10 mouse cellular contexts compared by ENCODE assay signal in the genomic region with DNA sequence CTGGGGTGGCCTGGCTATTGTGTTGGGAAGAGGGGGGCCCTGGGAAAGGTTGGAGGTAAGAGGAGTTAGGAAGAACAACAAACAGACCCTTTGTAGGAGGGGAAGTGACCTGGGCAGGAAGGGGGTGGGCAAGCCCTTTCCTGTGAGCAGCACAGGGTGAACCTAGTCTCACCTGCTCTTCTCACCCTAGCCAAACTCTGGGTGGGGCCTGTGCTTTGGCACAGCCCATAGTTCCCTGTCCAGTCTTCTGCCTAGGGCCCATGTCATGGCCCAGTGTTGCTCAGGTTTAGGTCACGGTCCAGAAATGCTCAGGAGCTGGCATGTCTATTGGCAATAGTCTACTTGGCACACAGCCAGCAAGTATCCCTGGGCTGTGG. TPM values are rescaled to one million over a fixed set of nuclear protein-coding genes. Genes with fewer than 3 reads are reported as not detected.
A peak's percentile ranks its signal among the peaks of the same experiment; 100 is the strongest.
DNase-seq lines count a peak whose midpoint lies in the region; ATAC-seq lines count a peak whose summit lies in the region.
"Had no signal": no experiment of that assay in that cellular context is flagged by ENCODE, and none has a peak within 500 bp of the region (broad histone marks: within the 10 kb centered on the region; RNA-seq: fewer than 3 reads in every experiment).

No protein-coding gene starts in this region.

- DNase-seq in heart, adult 9 months (ENCODE audit: low spot score in 2 of 2): peak; percentile 23
- no peak for DNase-seq in heart, postnatal 25 days (ENCODE audit: low spot score)
- DNase-seq in urinary bladder, postnatal 14 days (ENCODE audit: low spot score): peak; percentile 49
- DNase-seq in urinary bladder, adult 2 months (ENCODE audit: low spot score): no peak
- DNase-seq in testis, postnatal 14 days (ENCODE audit: low spot score): peak; percentile 35
- no peak for DNase-seq in ovary, postnatal 14 days (ENCODE audit: low spot score)
- DNase-seq in frontal cortex, postnatal 10 days (ENCODE audit: low spot score in 2 of 2): no peak

- ATAC-seq in liver, embryonic 12.5 days: peak; percentile 45
- ATAC-seq: CD4-positive, CD25-positive, alpha-beta regulatory T cell, adult 4 months had no signal

- no peak overlapping the region for H3K9ac ChIP-seq in liver, embryonic 12.5 days

- no peak overlapping the region for H3K4me2 ChIP-seq in liver, embryonic 12.5 days

- H3K27me3 ChIP-seq in liver, embryonic 12.5 days (replicated peaks): no peaks in the 10 kb centered on the region

- no peaks in the 10 kb centered on the region for H3K9me3 ChIP-seq in liver, embryonic 12.5 days (replicated peaks)

- WGBS in liver, embryonic 12.5 days (ENCODE audit: insufficient replicate concordance): 59% methylated on average over 1 of the region's 1 CpGs

- H3K4me3 ChIP-seq in liver, embryonic 12.5 days: no peak overlapping the region

- intact Hi-C loops in heart, postnatal 25 days (cut with DNase I): no loop called here

- no peak overlapping the region for H3K27ac ChIP-seq in liver, embryonic 12.5 days

- H3K4me1 ChIP-seq in liver, embryonic 12.5 days: peaks cover 18% of the 10 kb centered on the region

- H3K36me3 ChIP-seq in liver, embryonic 12.5 days: peaks cover 4% of the 10 kb centered on the region; the same call in 1 of the 2 replicates

RNA-seq across cellular contexts. Expression of gene Scgb1a1, which starts 19.6 kb away (rescaled TPM):
- 1 to 10 TPM in 1 of 2 experiments, not detected in 1; 3.6 TPM for total RNA-seq in heart, postnatal 25 days (2021)
- 0.23 TPM in 1 of 2 replicates, not detected in the other for polyA plus RNA-seq in urinary bladder, adult 2 months (2012; rRNA removed)
- not detected in 2 replicates for polyA plus RNA-seq in liver, embryonic 12.5 days (2016; fragmentation: Nextera tagmentation; extraction: Ambion mirVana)
- total RNA-seq: layer of hippocampus, postnatal 14 days had no signal
- polyA plus RNA-seq: CD4-positive, CD25-positive, alpha-beta regulatory T cell, adult 4 months had no signal

RNA-seq across cellular contexts. Expression of gene Asrgl1, which starts 28.1 kb away (rescaled TPM):
- total RNA-seq in heart, postnatal 25 days (2021): 10 to 100 TPM; 22.4 to 26.3 TPM
- polyA plus RNA-seq in urinary bladder, adult 2 months (2012; rRNA removed): 2.7 and 4.5 TPM in 2 replicates
- 13.2 and 13.6 TPM in 2 replicates for polyA plus RNA-seq in liver, embryonic 12.5 days (2016; fragmentation: Nextera tagmentation; extraction: Ambion mirVana)

Comparison
In these comparisons a context has a peak if more than half of its experiments do, and no peak if none do; other contexts are left out.
1. DNase-seq: peak in heart, adult 9 months (2 of 2), urinary bladder, postnatal 14 days (single experiment) and testis, postnatal 14 days (single experiment); none in heart, postnatal 25 days (single experiment), urinary bladder, adult 2 months (single experiment), ovary, postnatal 14 days (single experiment) and frontal cortex, postnatal 10 days (0 of 2).